Mouse (Mus musculus): ENCODE data around the gene Kif6. TPM values are rescaled to one million over a fixed set of nuclear protein-coding genes. Genes with fewer than 3 reads are reported as not detected.

Gene Kif6
- total RNA-seq, 2 experiments from 2014 or later = 2.4 to 4.2 TPM

- intact Hi-C loops (cut with DNase I) = no loop called here
- DNase-seq = no peak
Measured at GRCm38 (mm10) chr17:49652800-49653199, 37.9 kb downstream of the Kif6 start.

- no peak for DNase-seq
- intact Hi-C loops (cut with DNase I) = no loop called here
Measured at GRCm38 (mm10) chr17:49661626-49662025, 46.7 kb downstream of the Kif6 start.

GRCm38 (mm10) chr17:49666728-49667127 is 51.8 kb downstream of the Kif6 start:
- intact Hi-C loops (cut with DNase I) = no loop called here

GRCm38 (mm10) chr17:49668296-49668695 is 53.4 kb downstream of the Kif6 start:
- intact Hi-C loops (cut with DNase I) = no loop called here
- DNase-seq = no peak

More at GRCm38 (mm10) chr17:49666728-49667127, 51.8 kb downstream of the Kif6 start:
- no peak for DNase-seq

- DNase-seq = peak in 1 of 2 experiments; percentile 6
- intact Hi-C loops (cut with DNase I) = no loop called here
Measured at GRCm38 (mm10) chr17:49671921-49672339, 57.0 kb downstream of the Kif6 start.

GRCm38 (mm10) chr17:49672421-49672820 is 57.5 kb downstream of the Kif6 start:
- intact Hi-C loops (cut with DNase I) = no loop called here
- no peak for DNase-seq

GRCm38 (mm10) chr17:49675629-49676028 is 60.7 kb downstream of the Kif6 start:
- intact Hi-C loops (cut with DNase I) = no loop called here
- DNase-seq = no peak

GRCm38 (mm10) chr17:49681410-49681809 is 66.5 kb downstream of the Kif6 start:
- DNase-seq = no peak
- intact Hi-C loops (cut with DNase I) = no loop called here

GRCm38 (mm10) chr17:49684146-49684545 is 69.2 kb downstream of the Kif6 start:
- intact Hi-C loops (cut with DNase I) = no loop called here
- no peak for DNase-seq

GRCm38 (mm10) chr17:49690607-49691454 is 75.9 kb downstream of the Kif6 start:
- intact Hi-C loops (cut with DNase I) = no loop called here
- DNase-seq = peak in 1 of 2 experiments; percentile 7

GRCm38 (mm10) chr17:49691455-49691805 is 76.5 kb downstream of the Kif6 start:
- intact Hi-C loops (cut with DNase I) = no loop called here
- DNase-seq = no peak

GRCm38 (mm10) chr17:49693206-49693605 is 78.3 kb downstream of the Kif6 start:
- no peak for DNase-seq
- intact Hi-C loops (cut with DNase I) = no loop called here

GRCm38 (mm10) chr17:49697220-49697619 is 82.3 kb downstream of the Kif6 start:
- intact Hi-C loops (cut with DNase I) = no loop called here
- no peak for DNase-seq

- intact Hi-C loops (cut with DNase I) = no loop called here
- no peak for DNase-seq
Measured at GRCm38 (mm10) chr17:49703492-49704249, 88.7 kb downstream of the Kif6 start.

- intact Hi-C loops (cut with DNase I) = no loop called here
- DNase-seq = no peak
Measured at GRCm38 (mm10) chr17:49709192-49709591, 94.3 kb downstream of the Kif6 start.

GRCm38 (mm10) chr17:49710101-49710630 is 95.2 kb downstream of the Kif6 start:
- no peak for DNase-seq
- intact Hi-C loops (cut with DNase I) = no loop called here

- DNase-seq = no peak
- intact Hi-C loops (cut with DNase I) = no loop called here
Measured at GRCm38 (mm10) chr17:49726206-49726605, 111.3 kb downstream of the Kif6 start.

GRCm38 (mm10) chr17:49726976-49727375 is 112.0 kb downstream of the Kif6 start:
- no peak for DNase-seq
- intact Hi-C loops (cut with DNase I) = no loop called here

- intact Hi-C loops (cut with DNase I) = no loop called here
- DNase-seq = no peak
Measured at GRCm38 (mm10) chr17:49727428-49728045, 112.6 kb downstream of the Kif6 start.

GRCm38 (mm10) chr17:49729856-49730255 is 114.9 kb downstream of the Kif6 start:
- no peak for DNase-seq
- intact Hi-C loops (cut with DNase I) = no loop called here

- intact Hi-C loops (cut with DNase I) = no loop called here
Measured at GRCm38 (mm10) chr17:49732706-49733105, 117.8 kb downstream of the Kif6 start.

More at GRCm38 (mm10) chr17:49732706-49733105, 117.8 kb downstream of the Kif6 start:
- no peak for DNase-seq

All from heart, postnatal 14 days (tissue).